Mouse (Mus musculus) testis, adult 2 months (tissue): Measurements from ENCODE around the gene Tmtc4. TPM values are rescaled to one million over a fixed set of nuclear protein-coding genes. Genes with fewer than 3 reads are reported as not detected.

ENCODE experiments used
- H3K27ac ChIP-seq: fragments of 200-500 bp; 2 replicates; pipeline ENCODE4 v1.5.1; 2012; ENCODE audit warnings: low read depth, low read length; ENCODE audit not compliant: control insufficient read depth, insufficient read depth
- H3K27me3 ChIP-seq: fragments of 200-500 bp; 2 replicates; pipeline ENCODE4 v1.6.1; 2012; ENCODE audit warnings: mild to moderate bottlenecking, low read length, moderate library complexity; ENCODE audit not compliant: control insufficient read depth, insufficient read depth
- H3K36me3 ChIP-seq: fragments of 200-500 bp; 2 replicates; pipeline ENCODE4 v1.6.1; 2012; ENCODE audit warnings: mild to moderate bottlenecking, low read length; ENCODE audit not compliant: control insufficient read depth, insufficient read depth
- H3K4me1 ChIP-seq: fragments of 200-500 bp; 2 replicates; pipeline ENCODE4 v1.6.1; 2012; ENCODE audit warnings: low read length; ENCODE audit not compliant: control insufficient read depth, insufficient read depth
- H3K4me3 ChIP-seq: fragments of 200-500 bp; 2 replicates; pipeline ENCODE4 v1.5.1; 2012; ENCODE audit warnings: low read depth, mild to moderate bottlenecking, low read length, moderate library complexity, mixed read lengths; ENCODE audit not compliant: control insufficient read depth
- CTCF ChIP-seq: fragments of 200-500 bp; IDR thresholded peaks from 2 replicates; pipeline ENCODE4 v1.5.1; 2012; ENCODE audit warnings: low read depth, mild to moderate bottlenecking, inconsistent platforms, low read length, moderate library complexity; ENCODE audit not compliant: control insufficient read depth, insufficient read depth, insufficient replicate concordance
- POLR2A ChIP-seq: fragments of 200-500 bp; IDR thresholded peaks from 2 replicates; pipeline ENCODE4 v1.6.1; 2012; ENCODE audit warnings: low read depth, mild to moderate bottlenecking, inconsistent platforms, low read length, moderate library complexity; ENCODE audit not compliant: control insufficient read depth
- polyA plus RNA-seq: library from polyadenylated mRNA; depleted of rRNA; stranded (reverse); fragments of >200 nt; gene quantifications from 2 replicates; pipeline ENCODE4 v1.2.3, GENCODE M21; 2012; rRNA removed

Tmtc4 gene
- polyA plus RNA-seq, 1 experiment, result 10.4 TPM

GRCm38 (mm10) chr14:122872612-122873011, 111.2 kb downstream of the Tmtc4 start:
- Histone ChIP-seq H3K4me3 (no peak overlapping the region), H3K4me1 (no peaks in the 10 kb centered on the region)
- no peak for TF ChIP-seq CTCF
- no peak for TF ChIP-seq POLR2A

GRCm38 (mm10) chr14:122871841-122872580, 111.8 kb downstream of the Tmtc4 start:
- Histone ChIP-seq H3K36me3 (no peaks in the 10 kb centered on the region), H3K27me3 (no peaks in the 10 kb centered on the region), H3K4me3 (no peak overlapping the region), H3K27ac (no peak overlapping the region), H3K4me1 (no peaks in the 10 kb centered on the region)
- TF ChIP-seq CTCF, result no peak
- no peak for TF ChIP-seq POLR2A

More at GRCm38 (mm10) chr14:122872612-122873011, 111.2 kb downstream of the Tmtc4 start:
- no peak overlapping the region for H3K27ac ChIP-seq
- H3K27me3 ChIP-seq, result no peaks in the 10 kb centered on the region
- H3K36me3 ChIP-seq, result no peaks in the 10 kb centered on the region

GRCm38 (mm10) chr14:122869831-122870230, 114.0 kb downstream of the Tmtc4 start:
- H3K4me1 ChIP-seq, result no peaks in the 10 kb centered on the region
- H3K27ac ChIP-seq, result no peak overlapping the region
- no peak overlapping the region for H3K4me3 ChIP-seq
- H3K27me3 ChIP-seq, result no peaks in the 10 kb centered on the region
- no peaks in the 10 kb centered on the region for H3K36me3 ChIP-seq
- no peak for TF ChIP-seq POLR2A
- no peak for TF ChIP-seq CTCF

Other genes starting within 250 kb of the Tmtc4 start
- 58.5 and 63.9 TPM in 2 replicates for gene Ggact, start 70.3 kb downstream of the Tmtc4 start, polyA plus RNA-seq